Mouse (Mus musculus): ENCODE data around the gene Ccpg1.
A peak's percentile ranks its signal among the peaks of the same experiment; 100 is the strongest.

Gene Ccpg1

DNA sequence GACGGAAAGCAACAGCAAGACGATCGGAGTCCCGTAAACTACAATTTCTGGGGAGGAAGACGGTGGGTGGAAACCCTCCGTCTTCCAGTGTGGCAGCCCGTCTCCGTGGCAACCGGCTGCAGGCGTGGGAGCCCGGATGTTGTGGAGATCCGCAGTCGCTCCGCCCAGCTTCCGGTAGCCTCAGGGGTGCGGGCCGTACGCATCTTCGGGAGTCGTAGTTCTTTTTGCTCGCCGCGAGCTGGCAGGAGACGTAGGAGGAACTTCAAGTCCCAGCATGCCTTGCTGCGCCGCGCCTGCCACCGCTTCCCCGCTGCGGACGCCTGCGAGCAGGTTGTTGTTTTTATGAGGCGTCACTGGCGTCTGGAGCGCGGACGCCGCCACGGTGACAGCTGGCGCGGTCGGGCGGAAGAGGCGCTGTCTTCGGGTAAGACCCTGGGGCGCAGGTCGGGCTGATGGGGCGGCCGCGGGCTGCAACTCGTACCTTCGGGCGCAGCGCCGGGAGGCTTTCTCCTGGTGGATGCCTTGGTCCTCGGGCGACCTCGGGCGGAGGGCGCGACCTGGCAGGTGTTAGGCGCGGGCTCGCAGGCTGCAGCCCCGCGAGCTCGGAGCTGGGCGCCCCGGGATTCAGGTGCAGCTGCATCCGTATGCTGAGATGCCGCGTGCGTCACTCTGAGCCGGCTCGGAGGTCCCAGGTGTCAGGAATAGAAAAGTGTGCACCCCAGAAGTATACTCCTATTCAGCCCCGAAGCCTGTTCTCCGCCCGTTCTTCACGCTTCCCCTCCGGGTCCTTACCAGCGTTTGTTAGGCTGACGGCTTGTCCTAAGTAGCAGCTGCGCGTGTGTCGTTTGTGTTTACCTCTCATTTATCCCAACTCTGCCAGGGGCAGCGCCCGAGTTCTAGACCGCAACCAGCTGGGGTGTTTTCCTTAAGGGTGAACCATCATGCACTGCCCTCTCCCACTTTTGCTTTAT is at the start of gene Ccpg1, which contains the start of gene Ccpg1os:
Gene Ccpg1, plus strand, starts transcription at position 180 of the 971 bp plus-strand sequence.
Gene Ccpg1os, minus strand, starts transcription at position 133 of the 971 bp plus-strand sequence.
- DNase-seq (ENCODE audit: low spot score in 2 of 2): peak; percentile 88 to 96

DNA sequence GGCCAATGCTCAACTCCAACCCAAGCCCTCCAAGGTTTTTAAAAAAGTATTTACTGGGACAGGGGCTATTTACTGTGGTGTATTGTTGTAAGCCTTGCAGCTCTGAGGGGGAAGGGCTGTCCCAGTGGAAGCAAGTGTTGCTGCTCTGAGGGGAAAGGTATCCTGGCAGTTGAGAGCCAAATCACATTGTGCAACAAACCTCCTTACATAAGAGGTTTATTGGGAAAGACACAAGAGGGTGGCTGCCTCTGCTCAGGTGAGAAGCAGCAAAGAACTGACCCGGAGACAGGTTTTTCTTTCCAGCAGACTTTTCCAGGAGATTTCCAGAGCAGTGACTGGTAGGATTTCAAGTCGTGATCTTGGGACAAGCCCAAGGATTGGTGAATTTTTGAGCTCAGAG is 48.9 kb upstream of the Ccpg1 start:
- no peak for DNase-seq (ENCODE audit: low spot score in 2 of 2)

DNA sequence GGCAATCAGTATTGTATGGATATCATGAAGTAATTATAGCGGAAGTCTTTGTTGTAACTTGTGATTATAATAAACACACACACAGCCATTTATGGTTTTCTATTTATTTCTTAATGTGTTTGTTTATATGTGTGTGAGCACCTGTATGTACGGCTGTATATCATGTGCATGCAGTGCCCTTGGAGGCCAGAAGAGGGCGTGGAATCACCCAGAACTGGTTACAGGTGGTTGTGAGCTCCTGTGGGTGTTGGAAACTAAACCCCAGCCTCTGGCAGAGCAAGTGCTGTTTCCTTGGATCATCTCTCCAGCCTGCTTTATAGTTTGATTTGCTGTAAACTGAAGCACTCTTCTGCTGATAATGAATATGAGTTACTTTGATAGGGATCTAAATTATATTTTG is 41.8 kb upstream of the Ccpg1 start:
- peak in 1 of 2 experiments; percentile 27 for DNase-seq (ENCODE audit: low spot score in 2 of 2)

DNA sequence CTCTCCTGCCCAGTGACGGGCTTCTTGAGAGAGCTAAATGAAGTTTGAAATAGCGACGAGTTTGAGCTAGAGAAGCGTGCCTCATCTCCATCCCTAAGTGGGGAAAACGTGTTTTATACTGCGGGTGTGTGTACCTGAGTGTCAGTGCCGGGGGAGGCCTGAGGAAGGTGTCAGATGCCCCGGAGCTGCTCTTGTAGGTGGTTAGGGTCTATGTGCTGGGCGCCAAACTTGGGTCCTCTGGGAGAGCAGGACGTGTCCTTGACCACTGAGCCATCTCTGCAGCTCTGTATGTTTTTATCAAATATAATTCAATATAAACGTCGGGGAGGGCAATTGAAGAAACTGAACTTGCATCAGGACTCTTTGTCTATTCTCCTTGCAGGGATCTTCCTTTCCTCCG is 40.9 kb upstream of the Ccpg1 start:
- DNase-seq (ENCODE audit: low spot score in 2 of 2): no peak

DNA sequence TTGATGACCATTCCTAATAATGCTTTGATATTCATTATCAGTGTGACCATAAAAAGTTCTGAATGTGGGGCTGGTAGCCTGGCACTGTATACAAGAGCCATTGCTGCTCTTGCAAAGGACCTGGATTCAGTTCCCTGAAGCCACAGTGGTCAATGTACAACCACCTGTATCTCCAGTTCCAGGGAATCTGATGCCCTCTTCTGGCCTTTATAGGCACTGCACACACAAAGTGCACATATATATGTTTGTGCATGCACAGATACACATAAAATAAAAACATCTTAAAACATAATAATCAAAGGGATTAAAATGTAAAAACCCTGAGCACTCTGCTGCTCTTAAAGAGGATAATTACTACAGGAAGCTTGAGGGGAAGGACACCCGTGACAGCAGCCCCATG is 38.2 kb upstream of the Ccpg1 start:
- no peak for DNase-seq (ENCODE audit: low spot score in 2 of 2)

DNA sequence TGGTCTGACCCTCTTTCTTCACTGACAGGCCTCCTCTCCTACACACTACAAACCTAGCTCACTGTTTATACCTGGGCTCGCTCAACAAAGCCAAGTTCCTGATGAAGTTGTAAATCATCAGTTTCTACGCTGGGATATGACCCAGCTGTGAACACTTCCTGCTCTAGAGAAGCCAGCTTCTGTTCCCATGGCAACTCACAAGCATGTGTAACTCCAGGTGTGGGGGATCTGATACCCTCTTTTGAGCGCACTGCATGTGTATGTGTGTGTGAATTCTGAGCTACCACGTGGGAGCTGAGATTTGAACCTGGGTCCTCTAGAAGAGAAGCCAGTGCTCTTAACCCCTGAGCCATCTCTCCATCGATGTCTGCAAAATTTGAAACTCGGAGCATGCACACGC is 35.7 kb upstream of the Ccpg1 start:
- no peak for DNase-seq (ENCODE audit: low spot score in 2 of 2)

DNA sequence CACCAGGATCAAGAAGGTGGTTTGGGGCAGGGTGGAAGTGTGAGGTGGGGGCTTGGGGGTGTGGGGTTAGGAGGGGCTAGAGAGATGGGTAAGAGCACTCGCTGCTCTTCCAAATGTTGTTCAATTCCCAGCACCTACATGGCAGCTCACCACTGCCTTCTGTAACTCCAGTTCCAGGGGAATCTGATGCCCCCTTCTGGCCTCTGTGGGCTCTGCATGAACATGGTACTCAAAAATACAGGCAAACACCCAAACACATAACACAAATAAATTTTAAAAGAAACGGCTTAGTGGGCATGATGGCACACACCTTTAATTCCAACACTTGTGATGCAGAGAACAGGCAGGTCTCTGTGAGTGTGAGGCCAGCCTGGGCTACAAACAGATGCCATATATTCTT is 30.5 kb upstream of the Ccpg1 start:
- peak in 1 of 2 experiments; percentile 50 for DNase-seq (ENCODE audit: low spot score in 2 of 2)

DNA sequence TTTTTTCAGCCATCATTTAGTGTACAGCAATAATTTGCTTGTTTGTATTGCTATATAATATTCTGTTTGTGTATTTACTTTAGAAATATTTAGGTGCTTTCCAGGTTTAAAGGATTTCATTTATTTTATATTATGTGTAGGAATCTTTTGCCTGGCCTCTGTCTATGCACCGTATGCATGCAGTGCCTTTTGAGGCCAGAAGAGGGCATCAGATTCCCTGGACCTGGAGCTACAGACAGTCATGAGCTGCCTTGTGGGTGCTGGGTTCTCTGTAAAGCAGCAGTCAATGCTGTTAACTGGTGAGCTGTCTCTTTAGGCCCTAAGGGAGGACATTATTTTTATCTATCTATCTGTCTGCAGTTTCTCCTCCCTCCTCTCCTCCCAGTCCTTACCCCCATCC is 29.7 kb upstream of the Ccpg1 start:
- peak; percentile 32 to 73 for DNase-seq (ENCODE audit: low spot score in 2 of 2)

DNA sequence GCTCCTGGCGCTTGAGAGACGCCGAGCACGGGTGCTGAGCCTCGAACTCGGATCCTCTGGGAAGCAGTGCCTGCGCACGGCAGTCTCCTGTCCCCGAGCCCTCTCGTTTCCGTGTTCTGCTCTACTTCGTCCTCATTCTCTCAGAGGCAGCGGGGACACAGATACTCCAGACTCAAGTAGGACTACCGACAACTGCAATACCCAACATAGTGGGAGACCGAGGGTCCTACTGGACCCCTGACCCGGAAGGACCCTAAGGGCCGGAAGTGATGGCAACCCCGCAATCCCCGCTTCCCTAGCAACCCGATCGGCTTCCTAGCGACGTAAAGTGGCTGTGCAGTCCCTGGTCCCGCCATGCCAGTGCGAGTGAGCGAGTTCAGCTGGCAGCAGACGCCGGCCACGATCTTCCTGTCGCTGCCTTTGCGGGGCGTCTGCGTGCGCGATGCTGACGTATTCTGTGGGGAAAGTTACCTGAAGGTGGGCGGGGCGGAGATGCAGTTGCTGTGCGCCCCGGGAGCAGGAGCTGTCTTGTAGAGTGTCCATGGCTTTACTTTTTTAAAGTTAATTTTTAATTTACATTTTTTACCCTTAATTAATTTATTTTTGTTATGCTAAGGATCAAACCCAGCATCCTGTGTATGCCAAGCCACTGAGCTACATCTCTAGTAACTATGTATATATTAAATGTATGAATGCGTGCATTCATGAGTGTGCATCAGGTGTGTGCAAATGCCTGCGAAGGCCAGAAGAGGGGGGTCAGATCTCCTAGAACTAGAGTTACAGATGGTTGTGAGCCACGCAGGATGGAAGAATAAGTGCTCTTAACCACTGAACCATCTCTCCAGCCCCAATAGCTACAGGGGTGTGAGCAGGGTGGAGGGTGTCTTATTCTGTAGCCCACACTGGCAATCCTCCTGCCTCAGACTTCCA is 26.4 kb upstream of the Ccpg1 start, which contains the start of the genes Dyx1c1 and Gm44503:
Gene Dyx1c1, plus strand, starts transcription at position 265 of the 930 bp plus-strand sequence.
Gene Gm44503, plus strand, starts transcription at position 332 of the 930 bp plus-strand sequence.
- DNase-seq (ENCODE audit: low spot score in 2 of 2): peak; percentile 43 to 79

DNA sequence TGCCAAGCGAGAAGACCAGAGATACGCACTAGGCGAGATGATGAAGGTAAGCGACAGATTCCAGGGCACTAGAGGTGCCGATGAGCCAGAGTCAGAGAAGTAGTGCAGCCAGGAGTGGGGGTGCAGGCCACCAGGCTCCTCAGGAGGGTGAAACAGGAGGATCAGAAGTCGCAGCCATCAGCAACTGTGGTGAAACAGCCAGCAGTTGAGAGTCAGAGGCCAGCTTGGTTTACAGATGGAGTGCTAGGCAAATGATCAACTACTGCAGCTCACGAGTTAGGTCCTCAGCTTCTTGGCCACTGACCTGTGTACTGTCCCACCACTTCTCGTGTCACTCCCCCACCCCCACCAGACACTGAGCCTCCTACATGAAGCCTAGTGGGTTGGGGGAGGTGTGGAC is 23.9 kb upstream of the Ccpg1 start:
- no peak for DNase-seq (ENCODE audit: low spot score in 2 of 2)

DNA sequence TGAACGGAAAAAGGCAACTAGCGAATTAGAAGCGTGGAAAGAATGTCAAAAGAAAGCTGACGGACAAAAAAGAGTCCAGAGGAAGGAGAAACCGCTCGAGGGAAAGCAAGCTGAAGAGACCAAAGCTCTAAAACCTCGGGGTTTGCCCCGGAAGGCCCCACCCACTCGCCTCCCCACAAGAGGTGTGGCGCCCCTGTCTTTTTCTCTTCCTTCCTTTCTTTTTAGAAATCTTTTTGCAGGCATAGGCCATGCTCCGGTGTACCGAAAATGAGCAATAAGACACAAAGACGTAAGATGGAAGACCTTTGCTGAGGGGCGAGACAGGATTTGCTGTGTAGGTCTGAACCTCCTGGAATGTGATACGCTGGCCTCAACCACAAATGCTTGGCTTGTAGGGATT is 23.3 kb upstream of the Ccpg1 start:
- DNase-seq (ENCODE audit: low spot score in 2 of 2): peak in 1 of 2 experiments; percentile 63

DNA sequence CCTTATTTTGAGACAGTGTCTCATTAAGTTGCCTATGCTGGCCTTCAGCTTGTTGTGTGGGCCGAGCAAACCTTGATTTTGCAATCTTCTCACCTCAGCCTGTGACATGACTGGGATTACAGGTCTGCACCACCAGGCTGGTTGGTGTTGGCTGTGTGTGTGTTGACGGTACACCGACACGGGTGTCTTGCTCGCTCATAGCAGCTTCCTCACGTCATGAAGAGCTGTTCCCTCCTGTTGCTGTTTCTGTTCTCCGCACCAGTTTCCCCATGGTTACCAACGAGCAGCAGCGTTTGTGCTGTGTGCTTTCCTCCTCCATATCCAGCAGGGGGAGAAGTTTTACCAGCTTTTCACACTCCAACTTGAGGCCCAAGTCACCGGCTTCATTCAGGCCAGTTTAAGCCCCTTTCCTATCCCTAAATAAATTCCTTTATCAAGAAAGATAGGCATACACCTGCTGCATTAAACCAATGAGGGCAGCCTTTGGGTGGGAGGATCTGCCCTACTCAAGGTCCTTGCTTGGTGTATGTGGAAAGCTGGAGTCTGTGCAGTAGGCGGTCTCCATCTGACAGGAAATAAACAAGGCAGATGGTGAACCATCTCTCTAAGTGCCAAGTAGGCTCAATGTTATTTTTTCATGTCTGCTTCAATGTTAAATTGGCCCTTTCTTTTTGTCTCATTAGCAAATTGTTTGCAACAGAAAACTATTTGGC is 16.7 kb upstream of the Ccpg1 start:
- peak in 1 of 2 experiments; percentile 41 for DNase-seq (ENCODE audit: low spot score in 2 of 2)

DNA sequence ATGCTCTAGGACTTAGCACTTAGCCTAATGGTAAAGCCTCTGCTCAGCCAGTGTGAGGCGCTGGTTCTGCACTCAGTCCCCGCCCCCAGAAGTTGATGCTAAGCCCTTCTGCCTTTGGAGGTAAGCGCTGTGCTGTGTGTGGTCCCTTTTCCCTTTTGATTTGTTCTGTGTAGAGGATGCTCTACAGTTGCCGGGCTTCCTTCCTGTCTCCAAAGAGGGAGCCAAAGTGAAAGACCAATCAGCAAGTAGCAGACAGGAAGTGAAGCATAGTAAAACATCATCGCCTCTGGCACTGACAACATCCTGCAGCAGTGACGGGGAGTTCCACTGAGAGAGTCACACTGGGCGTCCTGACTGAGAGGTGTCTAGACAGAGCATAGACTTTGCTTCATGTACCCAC is 15.4 kb upstream of the Ccpg1 start:
- no peak for DNase-seq (ENCODE audit: low spot score in 2 of 2)

DNA sequence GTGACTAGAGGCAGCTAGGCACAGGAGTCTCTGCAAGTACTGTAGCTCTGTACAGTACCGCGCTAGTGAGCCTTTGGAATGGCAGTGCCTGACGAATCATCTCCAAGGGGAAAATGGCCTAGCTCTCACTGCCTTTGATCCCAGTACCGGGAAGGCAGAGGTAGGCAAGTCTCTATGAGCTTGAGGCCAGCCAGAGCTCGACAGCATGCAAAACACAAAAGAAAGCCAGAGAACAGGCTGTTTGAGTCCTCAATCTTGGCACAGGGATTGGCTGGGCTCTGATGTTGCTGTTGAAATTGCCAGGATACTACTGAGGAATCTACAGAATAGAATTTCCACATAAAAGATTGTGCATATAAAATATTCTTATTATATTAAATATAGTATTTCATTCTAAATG is 12.8 kb upstream of the Ccpg1 start:
- DNase-seq (ENCODE audit: low spot score in 2 of 2): no peak

DNA sequence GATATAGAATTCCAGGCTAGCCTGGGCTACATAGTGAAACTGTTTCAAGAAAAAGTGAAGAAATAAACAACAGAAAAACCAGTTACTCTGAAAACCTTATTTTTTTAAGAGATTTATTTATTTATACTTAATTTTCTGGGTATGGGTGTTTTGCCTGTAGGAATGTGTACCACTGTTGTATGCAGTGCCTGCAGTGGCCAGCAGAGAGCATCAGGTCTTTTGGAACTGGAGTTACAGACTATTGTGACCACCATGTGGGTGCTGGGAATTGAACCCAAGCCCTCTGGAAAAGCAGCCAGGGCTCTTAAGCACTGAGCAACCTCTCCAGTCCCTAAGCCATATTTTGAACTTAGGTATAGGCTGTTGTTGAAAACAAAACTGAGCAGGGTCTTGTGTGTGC is 12.2 kb upstream of the Ccpg1 start:
- no peak for DNase-seq (ENCODE audit: low spot score in 2 of 2)

DNA sequence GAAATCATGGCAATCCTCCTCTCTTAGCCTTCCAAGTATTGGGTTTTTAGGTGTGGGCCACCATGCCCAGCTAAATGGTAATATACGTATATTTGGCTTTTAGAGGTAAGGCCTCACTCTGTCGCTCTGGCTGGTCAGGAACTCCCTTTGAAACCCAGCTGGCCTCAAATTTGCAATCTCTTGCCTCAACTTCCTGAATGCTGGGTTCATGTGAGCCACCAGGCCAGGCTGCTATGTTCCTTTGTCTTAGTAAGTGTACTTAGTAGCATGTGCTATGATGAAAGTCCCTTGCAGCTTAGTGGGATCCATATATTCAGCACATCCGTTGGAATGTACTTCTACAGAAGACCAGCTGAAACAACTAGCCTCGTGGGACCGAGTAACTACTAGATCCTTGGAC is 10.5 kb upstream of the Ccpg1 start:
- DNase-seq (ENCODE audit: low spot score in 2 of 2): no peak

DNA sequence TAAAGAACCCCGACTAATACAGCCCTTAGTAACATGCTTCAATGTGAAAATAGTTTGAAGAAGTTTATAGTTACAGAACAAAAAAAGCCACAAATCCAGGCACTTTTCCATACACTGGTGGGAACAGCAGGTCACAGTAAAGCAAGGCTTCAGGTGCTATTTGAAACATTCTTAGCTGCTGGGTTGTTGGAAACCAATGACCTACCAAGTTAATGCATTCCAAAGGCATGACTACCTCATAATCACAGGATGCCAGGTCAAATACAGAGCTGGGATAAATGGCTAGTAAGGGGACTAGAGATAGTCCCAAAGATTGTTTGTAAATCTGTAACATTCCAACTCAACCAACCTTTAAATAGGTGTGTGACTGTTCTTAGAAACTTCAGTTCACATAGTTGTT is 10.0 kb upstream of the Ccpg1 start:
- DNase-seq (ENCODE audit: low spot score in 2 of 2): no peak

DNA sequence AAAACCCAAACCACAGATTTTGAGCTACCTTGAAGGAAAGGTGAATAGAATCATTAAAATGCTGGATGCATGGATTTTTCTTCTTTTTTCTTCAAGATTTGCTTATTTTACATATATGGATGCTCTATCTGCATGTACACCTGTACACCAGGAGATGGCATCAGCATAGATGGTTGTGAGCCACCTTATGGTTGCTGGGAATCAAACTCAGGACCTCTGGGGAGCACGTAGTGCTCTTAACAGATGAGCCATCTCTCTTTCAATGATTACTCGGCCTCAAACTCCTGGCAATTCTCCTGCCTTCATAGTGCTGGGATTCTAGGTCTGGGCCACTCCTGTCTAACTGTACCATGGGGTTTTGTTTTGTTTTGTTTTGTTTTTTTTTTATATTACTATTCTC is 2.2 kb upstream of the Ccpg1 start:
- DNase-seq (ENCODE audit: low spot score in 2 of 2): no peak

DNA sequence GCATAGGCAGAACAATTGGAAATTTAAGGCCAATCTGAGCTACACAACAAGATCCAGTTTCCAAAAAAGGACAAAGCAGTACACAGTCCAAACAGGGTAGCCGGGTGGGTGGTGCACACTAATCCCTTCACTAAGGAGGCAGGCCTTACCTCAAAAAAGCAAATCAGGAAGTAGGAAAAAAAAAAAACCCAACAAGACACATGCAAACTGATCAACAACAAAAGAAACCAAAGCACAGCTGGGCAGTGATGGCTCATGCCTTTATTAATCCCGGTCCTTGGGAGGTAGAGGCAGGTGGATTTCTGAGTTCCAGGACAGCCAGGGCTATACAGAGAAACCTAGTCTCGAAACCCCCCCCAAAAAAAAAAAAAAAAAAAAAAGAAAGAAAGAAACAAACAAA is 2.5 kb downstream of the Ccpg1 start:
- DNase-seq (ENCODE audit: low spot score in 2 of 2): no peak

DNA sequence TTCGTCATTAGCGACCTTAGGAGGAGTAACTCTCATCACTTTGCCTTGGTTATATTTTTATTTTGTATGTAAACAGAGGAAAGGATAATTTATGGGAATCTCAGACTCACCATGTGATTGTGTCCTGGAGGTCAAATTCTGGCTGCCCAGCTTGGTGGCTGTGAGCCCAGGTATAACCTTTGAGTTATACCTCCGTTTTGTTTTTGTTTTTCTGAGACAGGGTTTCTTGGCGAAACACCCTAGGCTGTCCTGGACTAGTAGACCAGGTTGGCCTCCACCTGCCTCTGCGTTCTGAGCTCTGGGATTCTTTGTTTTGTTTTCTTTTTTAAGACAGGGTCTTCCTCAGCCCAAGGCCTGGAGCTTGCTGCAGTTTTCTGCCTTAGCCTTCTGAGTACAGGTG is 3.5 kb downstream of the Ccpg1 start:
- DNase-seq (ENCODE audit: low spot score in 2 of 2): no peak

DNA sequence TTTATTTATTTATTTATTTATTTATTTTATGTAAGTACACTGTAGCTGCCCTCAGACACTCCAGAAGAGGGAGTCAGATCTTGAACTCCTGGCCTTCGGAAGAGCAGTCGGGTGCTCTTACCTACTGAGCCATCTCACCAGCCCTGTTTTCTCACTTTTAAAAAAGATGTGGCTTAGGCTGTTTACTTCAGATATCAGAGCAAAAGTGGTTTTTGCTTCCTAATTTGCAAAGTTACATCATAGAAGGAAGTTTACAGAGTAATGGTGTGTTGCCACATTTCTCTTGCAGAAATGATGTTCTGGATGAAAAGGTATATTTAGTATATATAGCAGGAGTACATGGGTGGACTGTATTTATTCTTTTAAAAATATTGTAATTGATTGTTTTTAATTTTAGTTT is 6.2 kb downstream of the Ccpg1 start:
- no peak for DNase-seq (ENCODE audit: low spot score in 2 of 2)

DNA sequence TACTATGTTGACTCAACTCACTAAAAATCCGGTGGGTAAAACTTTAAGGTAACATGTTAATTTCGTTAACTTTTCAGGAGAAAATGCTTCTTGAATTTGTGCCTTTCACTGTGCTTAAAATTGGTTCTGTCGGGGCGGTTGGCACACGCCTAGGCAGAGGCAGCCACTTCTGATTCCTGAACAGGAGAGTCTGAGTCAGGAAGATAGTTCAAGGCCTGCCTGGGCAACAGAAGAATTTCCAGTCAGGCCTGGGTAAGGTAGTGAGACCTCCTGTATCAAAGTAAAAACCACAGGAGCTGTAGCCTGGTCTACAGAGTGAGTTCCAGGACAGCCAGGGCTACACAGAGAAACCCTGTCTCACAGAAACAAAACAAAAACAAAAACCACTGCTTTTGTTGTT is 7.3 kb downstream of the Ccpg1 start:
- DNase-seq (ENCODE audit: low spot score in 2 of 2): no peak

Measured in spleen, postnatal 10 days (tissue).